18 mouse cellular contexts compared by ENCODE assay signal in the genomic region with DNA sequence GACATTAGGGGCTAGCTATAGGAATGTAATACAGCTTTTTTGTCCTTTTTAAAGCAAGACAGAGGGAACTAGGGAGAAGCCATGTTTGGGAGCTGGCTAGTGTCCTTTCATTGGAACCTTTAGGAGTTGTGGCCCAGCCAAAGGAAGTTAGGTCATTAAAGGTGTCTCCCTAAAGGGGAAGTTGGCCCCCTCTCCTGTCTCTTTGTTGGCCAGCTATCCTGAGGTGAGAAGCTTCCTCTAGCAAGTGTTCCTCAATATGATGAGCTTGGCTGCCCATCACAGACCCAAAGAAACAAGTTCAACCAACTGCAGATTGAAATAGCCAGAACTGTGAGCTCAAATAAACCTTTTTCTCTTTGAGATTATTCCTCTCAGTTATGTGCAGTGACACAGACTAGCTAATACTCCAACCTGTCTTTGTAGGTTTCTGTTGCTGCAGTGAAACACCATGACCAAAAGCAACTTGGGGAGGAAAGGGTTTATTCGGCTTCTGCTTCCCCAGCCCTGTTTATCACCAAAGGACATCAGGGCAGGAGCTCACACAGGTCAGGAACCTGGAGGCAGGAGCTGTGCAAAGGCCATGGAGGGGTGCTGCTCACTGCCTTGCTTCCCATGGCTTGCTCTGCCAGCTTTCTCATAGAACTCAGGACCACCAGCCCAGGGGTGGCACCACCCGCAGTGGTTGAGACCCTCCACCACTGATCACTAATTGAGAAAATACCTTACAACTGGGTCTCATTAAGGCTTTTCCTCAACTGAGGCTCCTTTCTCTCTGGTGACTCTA.
"Had no signal": no experiment of that assay in that cellular context is flagged by ENCODE, and none has a peak within 500 bp of the region (broad histone marks: within the 10 kb centered on the region; RNA-seq: fewer than 3 reads in every experiment).

No protein-coding gene starts in this region.

- DNase-seq: kidney, adult 8-10 months; kidney, postnatal 10 days; kidney, postnatal 36 days; layer of hippocampus, postnatal 36 days; liver, embryonic 13.5 days; lung, embryonic 14.5 days; right cerebral cortex, postnatal 25 days; spleen, adult 18-20 months; thymus, postnatal 25 days had no signal

- H3K9ac ChIP-seq: kidney, embryonic 15.5 days; liver, embryonic 13.5 days; lung, embryonic 14.5 days; midbrain, embryonic 12.5 days; neural tube, embryonic 13.5 days; stomach, embryonic 15.5 days had no signal

- ATAC-seq: lung, postnatal 0 days; midbrain, embryonic 16.5 days had no signal

- H3K27me3 ChIP-seq: kidney, embryonic 15.5 days; liver, embryonic 13.5 days; midbrain, embryonic 12.5 days; neural tube, embryonic 13.5 days; stomach, embryonic 15.5 days had no signal

- H3K36me3 ChIP-seq: kidney, embryonic 15.5 days; liver, embryonic 13.5 days; midbrain, embryonic 12.5 days; neural tube, embryonic 13.5 days; stomach, embryonic 15.5 days had no signal

- H3K4me2 ChIP-seq: kidney, embryonic 15.5 days; liver, embryonic 13.5 days; lung, embryonic 14.5 days; midbrain, embryonic 12.5 days; neural tube, embryonic 13.5 days; stomach, embryonic 15.5 days had no signal

- H3K4me1 ChIP-seq: liver, embryonic 13.5 days had no signal

- H3K9me3 ChIP-seq: kidney, embryonic 15.5 days; liver, embryonic 13.5 days; midbrain, embryonic 12.5 days; neural tube, embryonic 13.5 days; stomach, embryonic 15.5 days had no signal

- H3K27ac ChIP-seq: kidney, embryonic 15.5 days; left cerebral cortex, adult 2 months; liver, embryonic 13.5 days; macrophage; midbrain, embryonic 12.5 days; neural tube, embryonic 13.5 days; stomach, embryonic 15.5 days had no signal

- H3K4me3 ChIP-seq: kidney, embryonic 15.5 days; left cerebral cortex, adult 2 months; liver, embryonic 13.5 days; midbrain, embryonic 12.5 days; myocyte; neural tube, embryonic 13.5 days; stomach, embryonic 15.5 days had no signal
